Mouse (Mus musculus): ENCODE measurements around the gene Irs3. TPM values are rescaled to one million over a fixed set of nuclear protein-coding genes. Genes with fewer than 3 reads are reported as not detected.

Gene Irs3
- polyA plus RNA-seq, 1 experiment from 2014 or later: 1.4 TPM

DNA sequence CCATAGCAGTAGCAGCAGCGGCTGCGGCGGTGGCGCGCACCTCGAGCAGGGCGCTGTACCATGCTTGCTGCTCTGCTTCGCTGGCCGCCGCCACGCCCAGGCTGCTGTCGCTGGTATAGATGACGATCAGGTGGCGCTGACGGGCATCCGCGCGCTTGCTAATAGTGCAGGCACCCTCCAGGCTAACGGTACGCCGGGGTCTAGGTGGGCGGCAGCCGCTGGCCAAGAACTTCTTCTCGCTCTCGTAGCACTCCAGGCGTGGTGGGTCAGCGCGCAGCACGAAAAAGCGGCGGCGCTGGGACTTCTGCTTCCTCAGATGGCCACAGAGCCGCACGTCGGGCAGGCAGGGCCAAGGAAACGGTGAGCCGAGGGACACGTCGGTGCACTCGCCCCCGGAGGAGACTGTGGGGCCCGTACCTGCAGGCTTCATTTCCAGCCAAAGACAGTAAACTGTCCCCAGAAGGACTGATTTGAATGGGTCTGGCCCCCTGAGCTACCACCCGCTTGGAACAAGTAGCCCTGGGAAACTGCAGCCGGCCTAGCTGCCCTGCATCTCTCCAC lies 343 bp downstream of the Irs3 start:
- WGBS: 2% methylated on average over 44 of the region's 44 CpGs
- peak overlapping the region; percentile 63 for H3K4me2 ChIP-seq (replicated peaks; ENCODE audit: low read depth, low read length)
- H3K36me3 ChIP-seq (ENCODE audit: insufficient read depth, low read length): peaks cover 23% of the 10 kb centered on the region
- no peak overlapping the region for H3K27ac ChIP-seq (ENCODE audit: low read length)
- peak; percentile 27; the same call in 1 of the 2 replicates for ATAC-seq (ENCODE audit: low FRiP score, low TSS enrichment)
- H3K4me3 ChIP-seq (ENCODE audit: low read length): peak overlapping the region; percentile 45
- H3K27me3 ChIP-seq (ENCODE audit: insufficient read depth, low read length): peaks cover 21% of the 10 kb centered on the region
- H3K9ac ChIP-seq (replicated peaks; ENCODE audit: low read length): peak overlapping the region; percentile 51
- peaks cover 40% of the 10 kb centered on the region for H3K4me1 ChIP-seq (ENCODE audit: insufficient read depth, low read length)
- H3K9me3 ChIP-seq (ENCODE audit: low read length): no peaks in the 10 kb centered on the region

DNA sequence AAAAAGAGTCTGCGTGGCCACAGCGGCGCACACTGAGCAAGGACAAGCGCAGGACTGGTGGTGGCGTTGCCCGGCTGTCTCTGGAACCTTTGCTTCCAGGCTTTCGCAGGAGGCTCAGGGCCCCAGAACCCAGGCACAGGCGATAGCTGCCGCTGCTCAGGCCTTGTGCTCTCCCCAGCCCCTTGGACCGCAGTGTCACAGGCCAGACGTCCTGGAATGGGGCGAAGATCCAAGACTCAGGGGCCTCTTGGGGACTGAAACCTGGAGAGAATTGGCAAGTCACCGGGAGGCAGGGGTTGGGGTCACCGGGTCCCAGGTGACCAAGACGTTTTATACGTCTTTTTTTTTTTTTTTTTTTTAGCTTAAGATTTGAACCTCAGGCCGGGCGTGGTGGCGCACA lies 1.0 kb downstream of the Irs3 start:
- no peak overlapping the region for H3K27ac ChIP-seq (ENCODE audit: low read length)
- H3K4me2 ChIP-seq (replicated peaks; ENCODE audit: low read depth, low read length): peak overlapping the region; percentile 63; the same call in 1 of the 2 replicates
- H3K36me3 ChIP-seq (ENCODE audit: insufficient read depth, low read length): peaks cover 29% of the 10 kb centered on the region
- no peaks in the 10 kb centered on the region for H3K9me3 ChIP-seq (ENCODE audit: low read length)
- ATAC-seq (ENCODE audit: low FRiP score, low TSS enrichment): no peak
- WGBS: 51% methylated on average over 19 of the region's 19 CpGs
- peaks cover 21% of the 10 kb centered on the region for H3K27me3 ChIP-seq (ENCODE audit: insufficient read depth, low read length)
- no peak overlapping the region for H3K9ac ChIP-seq (replicated peaks; ENCODE audit: low read length)
- peaks cover 34% of the 10 kb centered on the region for H3K4me1 ChIP-seq (ENCODE audit: insufficient read depth, low read length)
- no peak overlapping the region for H3K4me3 ChIP-seq (ENCODE audit: low read length)

- H3K4me2 ChIP-seq (replicated peaks; ENCODE audit: low read depth, low read length): no peak overlapping the region
- ATAC-seq (ENCODE audit: low FRiP score, low TSS enrichment): no peak
- H3K4me1 ChIP-seq (ENCODE audit: insufficient read depth, low read length): peaks cover 18% of the 10 kb centered on the region
- H3K9ac ChIP-seq (replicated peaks; ENCODE audit: low read length): no peak overlapping the region
- H3K4me3 ChIP-seq (ENCODE audit: low read length): no peak overlapping the region
- 39% methylated on average over 4 of the region's 4 CpGs for WGBS
- peaks cover 44% of the 10 kb centered on the region for H3K36me3 ChIP-seq (ENCODE audit: insufficient read depth, low read length)
- H3K9me3 ChIP-seq (ENCODE audit: low read length): no peaks in the 10 kb centered on the region
- no peak overlapping the region for H3K27ac ChIP-seq (ENCODE audit: low read length)
- H3K27me3 ChIP-seq (ENCODE audit: insufficient read depth, low read length): peaks cover 21% of the 10 kb centered on the region
Observed at GRCm38 (mm10) chr5:137642886-137643285, 2.6 kb downstream of the Irs3 start.

DNA sequence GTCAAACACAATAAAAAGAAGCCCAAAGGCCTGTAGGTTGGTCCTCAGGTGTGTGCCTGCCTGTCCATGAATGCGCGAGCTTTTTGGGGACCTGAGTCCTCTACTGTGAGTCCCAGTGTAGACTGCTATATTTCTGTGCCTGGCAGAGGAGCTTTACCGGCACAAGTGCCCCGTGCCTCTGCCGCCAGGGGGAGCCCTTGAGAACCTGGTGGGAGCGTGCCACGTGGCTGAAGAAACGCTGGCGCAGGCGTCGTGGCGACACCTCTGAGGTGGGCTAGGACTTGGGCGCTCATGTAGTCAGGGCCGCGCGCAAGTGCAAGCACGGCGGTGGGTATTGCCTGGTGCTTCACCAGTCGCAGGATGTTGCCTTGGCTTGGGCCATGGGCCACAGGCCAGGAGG lies 4.5 kb downstream of the Irs3 start, which contains the start of gene Sap25:
Gene Sap25 (plus strand): TSS at position 281 of the 400 bp plus-strand sequence.
- H3K4me1 ChIP-seq (ENCODE audit: insufficient read depth, low read length): peaks cover 11% of the 10 kb centered on the region; the same call in 1 of the 2 replicates
- H3K9me3 ChIP-seq (ENCODE audit: low read length): no peaks in the 10 kb centered on the region
- H3K36me3 ChIP-seq (ENCODE audit: insufficient read depth, low read length): peaks cover 58% of the 10 kb centered on the region
- peaks cover 21% of the 10 kb centered on the region for H3K27me3 ChIP-seq (ENCODE audit: insufficient read depth, low read length)
- H3K4me3 ChIP-seq (ENCODE audit: low read length): no peak within 1 kb of the TSS
- no peak within 1 kb of the TSS for H3K27ac ChIP-seq (ENCODE audit: low read length)
- H3K4me2 ChIP-seq (replicated peaks; ENCODE audit: low read depth, low read length): no peak within 1 kb of the TSS
- no peak for ATAC-seq (ENCODE audit: low FRiP score, low TSS enrichment)
- WGBS: 85% methylated on average over 19 of the region's 19 CpGs
- H3K9ac ChIP-seq (replicated peaks; ENCODE audit: low read length): no peak within 1 kb of the TSS

DNA sequence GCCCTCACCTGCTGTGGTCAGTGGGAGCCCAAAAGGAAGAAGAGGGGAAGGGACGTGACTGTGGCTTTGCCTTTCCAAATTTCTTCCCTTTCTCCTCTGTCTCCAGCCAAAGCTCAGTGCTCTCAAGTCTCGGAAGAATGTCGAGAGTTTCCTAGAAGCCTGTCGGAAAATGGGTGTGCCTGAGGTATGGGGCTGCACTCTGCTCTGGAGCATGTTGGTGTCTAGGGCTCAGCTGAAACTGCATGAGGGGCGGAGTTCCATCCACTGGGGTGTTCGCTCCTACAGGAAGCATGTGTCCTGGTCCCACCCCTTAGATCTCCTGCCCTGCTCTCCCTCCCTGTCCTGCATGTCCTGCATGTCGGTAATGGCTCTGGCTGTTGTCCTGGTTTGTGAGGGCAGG lies 6.0 kb downstream of the Irs3 start:
- 80% methylated on average over 7 of the region's 7 CpGs for WGBS
- no peak for ATAC-seq (ENCODE audit: low FRiP score, low TSS enrichment)

DNA sequence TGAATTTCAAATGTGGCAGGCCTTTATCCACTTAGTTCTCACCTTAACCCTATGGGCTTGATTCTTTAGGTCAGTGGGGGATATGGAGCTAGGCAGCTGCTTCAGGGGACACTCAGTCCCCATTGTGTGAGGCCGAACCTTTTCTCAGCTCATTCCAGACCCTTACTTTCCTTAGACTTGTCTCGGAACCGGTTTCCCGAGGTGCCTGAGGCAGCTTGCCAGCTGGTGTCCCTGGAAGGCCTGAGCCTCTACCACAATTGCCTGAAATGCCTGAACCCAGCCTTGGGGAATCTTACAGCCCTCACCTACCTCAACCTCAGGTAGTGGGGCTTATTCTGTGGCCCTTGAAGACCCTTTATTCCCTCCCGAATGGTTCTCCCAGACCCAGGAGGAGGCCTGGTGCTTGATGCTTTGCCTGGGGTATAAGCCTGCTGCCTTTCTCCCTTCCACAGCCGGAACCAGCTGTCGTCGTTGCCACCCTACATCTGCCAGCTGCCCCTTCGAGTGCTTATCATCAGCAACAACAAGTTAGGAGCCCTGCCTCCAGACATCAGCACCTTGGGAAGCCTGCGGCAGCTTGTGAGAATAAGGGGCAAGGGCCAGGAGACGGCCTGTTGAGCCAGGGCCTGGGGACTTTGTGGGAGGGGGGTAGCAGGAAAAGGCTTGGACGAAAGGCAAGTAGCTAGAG lies 12.0 kb downstream of the Irs3 start:
- H3K9ac ChIP-seq (replicated peaks; ENCODE audit: low read length): no peak overlapping the region
- no peak for ATAC-seq (ENCODE audit: low FRiP score, low TSS enrichment)
- H3K27me3 ChIP-seq (ENCODE audit: insufficient read depth, low read length): no peaks in the 10 kb centered on the region
- H3K4me2 ChIP-seq (replicated peaks; ENCODE audit: low read depth, low read length): no peak overlapping the region
- H3K27ac ChIP-seq (ENCODE audit: low read length): no peak overlapping the region
- peaks cover 42% of the 10 kb centered on the region for H3K36me3 ChIP-seq (ENCODE audit: insufficient read depth, low read length)
- H3K4me3 ChIP-seq (ENCODE audit: low read length): no peak overlapping the region
- no peaks in the 10 kb centered on the region for H3K9me3 ChIP-seq (ENCODE audit: low read length)
- H3K4me1 ChIP-seq (ENCODE audit: insufficient read depth, low read length): peaks cover 34% of the 10 kb centered on the region
- WGBS: 79% methylated on average over 12 of the region's 12 CpGs

More for the DNA sequence above, 6.0 kb downstream of the Irs3 start:
- no peak overlapping the region for H3K9ac ChIP-seq (replicated peaks; ENCODE audit: low read length)
- no peaks in the 10 kb centered on the region for H3K4me1 ChIP-seq (ENCODE audit: insufficient read depth, low read length)
- H3K36me3 ChIP-seq (ENCODE audit: insufficient read depth, low read length): peaks cover 68% of the 10 kb centered on the region
- no peaks in the 10 kb centered on the region for H3K9me3 ChIP-seq (ENCODE audit: low read length)
- H3K4me3 ChIP-seq (ENCODE audit: low read length): no peak overlapping the region
- H3K27me3 ChIP-seq (ENCODE audit: insufficient read depth, low read length): peaks cover 8% of the 10 kb centered on the region; the same call in 1 of the 2 replicates
- no peak overlapping the region for H3K27ac ChIP-seq (ENCODE audit: low read length)
- H3K4me2 ChIP-seq (replicated peaks; ENCODE audit: low read depth, low read length): no peak overlapping the region

DNA sequence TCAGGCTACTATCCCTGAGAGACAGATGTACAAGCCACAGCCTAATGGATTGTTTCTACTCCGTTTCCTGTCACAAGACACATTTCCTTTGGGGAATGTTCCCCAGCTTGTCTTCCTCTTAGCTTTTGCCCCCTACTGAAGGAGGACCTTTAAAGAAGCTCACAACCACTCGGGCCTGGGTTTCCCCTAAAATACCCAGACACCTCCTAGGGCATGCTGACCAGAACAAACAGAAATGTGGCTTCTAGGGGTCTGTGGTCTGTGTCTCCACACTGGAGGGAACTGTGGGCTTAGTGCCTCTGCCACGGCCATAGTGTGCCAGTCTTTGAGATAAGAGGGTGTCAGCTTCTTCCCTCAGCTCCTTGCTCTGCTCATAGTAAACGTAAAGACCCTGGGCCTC lies 13.9 kb downstream of the Irs3 start:
- WGBS: 50% methylated on average over 4 of the region's 4 CpGs
- Histone ChIP-seq H3K4me3 (ENCODE audit: low read length) (peak overlapping the region; percentile 83), H3K9ac (replicated peaks; ENCODE audit: low read length) (peak overlapping the region; percentile 85), H3K27me3 (ENCODE audit: insufficient read depth, low read length) (no peaks in the 10 kb centered on the region), H3K4me1 (ENCODE audit: insufficient read depth, low read length) (peaks cover 39% of the 10 kb centered on the region), H3K36me3 (ENCODE audit: insufficient read depth, low read length) (peaks cover 23% of the 10 kb centered on the region), H3K9me3 (ENCODE audit: low read length) (no peaks in the 10 kb centered on the region), H3K4me2 (replicated peaks; ENCODE audit: low read depth, low read length) (peak overlapping the region; percentile 89), H3K27ac (ENCODE audit: low read length) (peak overlapping the region; percentile 98)
- no peak for ATAC-seq (ENCODE audit: low FRiP score, low TSS enrichment)

DNA sequence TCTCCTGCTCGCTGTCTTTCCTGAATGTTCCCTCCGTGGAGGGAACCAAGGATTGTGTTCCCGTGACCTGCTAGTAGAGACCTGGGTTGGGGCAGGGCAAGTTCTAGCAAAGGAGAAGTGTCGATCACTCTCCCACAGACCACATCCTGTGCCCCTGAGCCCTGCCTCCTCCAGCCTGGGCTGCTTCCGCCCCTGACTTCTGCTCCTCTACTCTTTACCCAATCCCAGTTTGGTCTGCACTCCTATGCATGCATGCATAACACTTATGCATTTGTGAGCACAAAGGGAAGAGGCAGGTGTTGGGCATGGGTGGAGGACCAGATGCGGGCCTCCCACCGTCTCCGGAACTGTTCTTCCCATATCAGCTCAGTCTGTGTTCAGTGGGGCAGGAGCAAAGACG lies 14.3 kb downstream of the Irs3 start:
- H3K36me3 ChIP-seq (ENCODE audit: insufficient read depth, low read length): peaks cover 22% of the 10 kb centered on the region
- peak overlapping the region; percentile 89 for H3K4me2 ChIP-seq (replicated peaks; ENCODE audit: low read depth, low read length)
- ATAC-seq (ENCODE audit: low FRiP score, low TSS enrichment): no peak
- WGBS: 30% methylated on average over 9 of the region's 9 CpGs
- H3K4me3 ChIP-seq (ENCODE audit: low read length): peak overlapping the region; percentile 83
- no peaks in the 10 kb centered on the region for H3K9me3 ChIP-seq (ENCODE audit: low read length)
- peak overlapping the region; percentile 85 for H3K9ac ChIP-seq (replicated peaks; ENCODE audit: low read length)
- H3K27me3 ChIP-seq (ENCODE audit: insufficient read depth, low read length): no peaks in the 10 kb centered on the region
- peaks cover 39% of the 10 kb centered on the region for H3K4me1 ChIP-seq (ENCODE audit: insufficient read depth, low read length)
- H3K27ac ChIP-seq (ENCODE audit: low read length): peak overlapping the region; percentile 98

- Histone ChIP-seq H3K9ac (replicated peaks; ENCODE audit: low read length) (peak overlapping the region; percentile 85), H3K4me1 (ENCODE audit: insufficient read depth, low read length) (peaks cover 39% of the 10 kb centered on the region), H3K36me3 (ENCODE audit: insufficient read depth, low read length) (peaks cover 17% of the 10 kb centered on the region), H3K27me3 (ENCODE audit: insufficient read depth, low read length) (no peaks in the 10 kb centered on the region), H3K27ac (ENCODE audit: low read length) (peak overlapping the region; percentile 98), H3K4me3 (ENCODE audit: low read length) (peak overlapping the region; percentile 83), H3K4me2 (replicated peaks; ENCODE audit: low read depth, low read length) (peak overlapping the region; percentile 89), H3K9me3 (ENCODE audit: low read length) (no peaks in the 10 kb centered on the region)
- WGBS: 6% methylated on average over 3 of the region's 3 CpGs
- ATAC-seq (ENCODE audit: low FRiP score, low TSS enrichment): peak; percentile 2; the same call in 1 of the 2 replicates
Observed at GRCm38 (mm10) chr5:137630602-137631001, 14.9 kb downstream of the Irs3 start.

All from kidney, embryonic 16.5 days (tissue).